Mouse (Mus musculus) left cerebral cortex, adult 2 months (tissue): ENCODE measurements around the gene Ttl. TPM values are rescaled to one million over a fixed set of nuclear protein-coding genes. Genes with fewer than 3 reads are reported as not detected.
A peak's percentile ranks its signal among the peaks of the same experiment; 100 is the strongest.

Experiments used
- DNase-seq, 2 experiments: peaks; one replicate each; pipeline ENCODE4 v3.0.0; 2021 to 2022; ENCODE audit warnings: low spot score in 2 of 2, mixed read lengths in 1 of 2; ENCODE audit errors: extremely low spot score in 1 of 2
- H3K27ac ChIP-seq: fragments of 200-600 bp; 2 replicates; pipeline ENCODE4 v1.8.1; 2022
- H3K4me3 ChIP-seq: fragments of 200-600 bp; 2 replicates; pipeline ENCODE4 v1.8.1; 2022
- CTCF ChIP-seq: fragments of 200-600 bp; IDR thresholded peaks from 2 replicates; pipeline ENCODE4 v1.8.1; 2022; ENCODE audit warnings: antibody characterized with exemption, mild to moderate bottlenecking, moderate library complexity
- intact Hi-C: fragments of 180-260 bp; cut with DNase I; formaldehyde crosslinking; loops from one replicate; pipeline ENCODE4 v1.15.1; 2025
- total RNA-seq, 2 experiments: library from RNA; stranded (reverse); gene quantifications; 2 replicates each; pipeline ENCODE4 v1.2.3; 2021

Gene Ttl
- total RNA-seq, 2 experiments from 2014 or later, result 64.0 to 70.2 TPM

DNA sequence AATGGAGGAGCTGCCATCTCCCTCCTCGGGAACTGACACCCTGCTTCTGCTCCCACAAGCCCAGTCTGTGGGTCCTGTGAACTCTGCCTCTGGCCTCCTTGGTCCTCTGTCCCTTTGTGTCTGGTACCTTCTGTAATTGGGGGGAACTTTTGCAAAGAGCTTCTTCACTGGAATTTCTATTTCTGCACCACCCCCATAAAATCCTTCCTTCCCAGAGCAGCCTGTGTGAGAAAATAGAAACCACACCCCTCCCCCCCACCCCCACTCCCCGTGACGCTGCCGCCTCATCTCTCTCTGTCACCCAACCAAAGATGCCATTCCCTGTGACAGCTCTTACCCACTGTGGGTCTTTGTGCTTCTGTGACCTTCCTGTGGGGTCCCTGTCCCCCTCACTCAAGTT lies 24.6 kb downstream of the Ttl start:
- DNase-seq, result no peak
- peak overlapping the region; percentile 86 for H3K27ac ChIP-seq
- intact Hi-C loops, result no loop called here
- H3K4me3 ChIP-seq, result no peak overlapping the region
- TF ChIP-seq CTCF, result no peak

DNA sequence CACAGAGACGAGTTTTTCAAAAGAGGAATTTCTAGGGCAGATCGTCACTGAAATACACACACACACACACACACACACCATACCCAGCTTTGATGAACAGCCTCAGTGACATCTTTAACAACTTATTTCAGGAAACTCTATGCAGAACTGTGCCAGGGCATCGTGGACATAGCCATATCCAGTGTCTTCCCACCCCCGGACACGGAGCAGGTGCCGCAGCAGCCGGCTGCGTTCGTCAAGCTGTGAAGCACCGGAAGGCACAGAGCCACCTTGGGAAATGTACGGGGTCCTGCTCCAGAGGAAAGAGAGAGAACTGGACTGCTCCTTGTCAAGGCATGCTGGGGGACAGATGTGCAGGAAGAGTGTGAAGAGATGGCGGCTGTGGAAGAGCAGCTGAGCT lies 27.1 kb downstream of the Ttl start:
- Histone ChIP-seq H3K4me3 (no peak overlapping the region), H3K27ac (peak overlapping the region; percentile 83)
- TF ChIP-seq CTCF, result no peak
- peak in 1 of 2 experiments; percentile 55 for DNase-seq
- intact Hi-C loops, result no loop called here

DNA sequence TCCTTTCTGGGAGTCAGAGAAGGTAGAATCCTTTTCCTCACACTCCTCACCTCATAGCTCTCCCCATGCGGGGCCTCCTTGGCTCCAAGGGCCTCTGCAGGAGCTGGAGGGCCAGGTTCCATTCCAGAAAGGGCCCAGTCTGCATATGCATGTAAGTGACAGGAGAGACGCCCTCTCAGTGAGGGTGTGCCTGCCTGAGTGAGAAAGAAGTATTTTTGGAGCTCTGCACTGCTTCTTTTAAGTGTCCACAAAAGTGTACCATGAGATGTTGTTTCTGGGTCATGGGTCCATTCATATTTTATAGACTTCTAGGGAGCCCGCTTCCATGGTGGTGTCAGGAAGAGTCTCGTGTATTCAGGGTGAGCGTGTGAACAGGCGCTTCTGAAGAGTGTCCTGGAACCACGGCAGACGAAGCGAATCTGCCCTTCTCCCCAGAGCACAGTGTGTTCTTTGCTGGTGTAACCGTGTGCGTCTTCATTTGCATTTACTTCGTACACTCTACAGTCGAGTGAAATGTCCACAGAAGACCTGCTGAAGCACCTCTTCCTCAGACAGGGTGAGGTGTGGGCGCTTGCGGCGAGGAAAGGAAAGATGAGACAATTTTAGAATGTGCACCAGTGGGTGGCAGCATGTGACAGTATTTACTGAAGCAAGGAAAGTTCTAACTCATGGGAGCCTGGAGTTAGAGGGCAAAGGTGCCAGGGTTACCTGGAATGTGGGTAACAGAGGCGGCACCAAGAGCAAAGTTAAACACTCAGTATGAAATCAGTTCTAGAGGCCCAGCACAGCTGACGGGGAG lies 28.4 kb downstream of the Ttl start:
- Histone ChIP-seq H3K27ac (peak overlapping the region; percentile 83), H3K4me3 (no peak overlapping the region)
- no peak for TF ChIP-seq CTCF
- peak in 1 of 2 experiments; percentile 39 for DNase-seq
- intact Hi-C loops, result no loop called here

DNA sequence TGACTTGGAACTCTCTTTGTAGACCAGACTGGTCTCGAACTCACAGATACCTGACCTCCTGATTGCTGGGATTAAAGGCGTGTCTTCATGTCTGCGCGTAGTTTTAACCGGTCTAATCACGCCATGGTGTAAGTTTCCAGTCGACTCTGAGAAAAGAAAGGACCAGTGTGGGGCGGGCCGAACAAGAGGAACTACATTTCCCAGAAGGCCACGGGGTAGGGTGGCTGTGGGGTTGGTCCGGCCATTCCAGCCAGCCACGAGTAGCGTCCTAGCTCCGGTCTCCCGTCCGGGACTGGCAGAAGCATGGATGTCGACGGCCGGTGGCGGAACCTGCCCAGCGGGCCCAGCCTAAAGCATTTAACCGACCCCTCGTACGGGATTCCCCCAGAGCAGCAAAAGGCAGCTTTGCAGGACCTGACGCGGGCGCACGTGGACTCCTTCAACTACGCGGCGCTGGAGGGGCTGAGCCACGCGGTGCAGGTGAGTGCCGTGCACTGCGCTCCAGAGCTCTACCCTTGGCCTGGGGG lies 35.1 kb downstream of the Ttl start, which contains the start of gene Polr1b:
TSS of gene Polr1b (plus strand) at position 212 of the 527 bp plus-strand sequence.
- peak within 1 kb of the TSS; percentile 87 for H3K4me3 ChIP-seq
- intact Hi-C loops, result loop anchor here (1.0 kb wide), 1 partner anchor 28 kb away; the partner anchor contains the start of gene Chchd5
- peak within 1 kb of the TSS; percentile 61; the same call in 1 of the 2 replicates for H3K27ac ChIP-seq
- TF ChIP-seq CTCF, result no peak
- peak; percentile 87 to 91 for DNase-seq

DNA sequence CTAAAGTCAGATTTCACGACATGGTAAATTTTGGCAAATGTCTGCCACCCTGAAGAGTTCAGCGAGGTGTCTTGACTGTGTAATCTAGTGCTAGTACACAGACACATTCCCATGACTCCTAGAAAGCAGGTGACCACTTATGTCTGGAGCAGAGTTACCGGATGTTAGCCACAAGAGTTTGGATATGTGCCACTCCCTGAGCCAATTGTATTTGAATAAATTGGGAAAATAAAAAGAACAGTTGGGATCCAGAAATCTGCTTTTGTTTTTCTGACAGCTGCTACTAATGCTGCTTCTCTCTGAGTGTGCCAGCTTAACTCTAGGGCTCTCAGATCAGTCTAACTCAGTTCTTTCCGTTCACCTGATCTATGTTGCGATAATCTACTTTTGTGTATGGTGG lies 47.2 kb downstream of the Ttl start:
- intact Hi-C loops, result no loop called here
- no peak overlapping the region for H3K4me3 ChIP-seq
- DNase-seq, result no peak
- TF ChIP-seq CTCF, result no peak
- no peak overlapping the region for H3K27ac ChIP-seq

DNA sequence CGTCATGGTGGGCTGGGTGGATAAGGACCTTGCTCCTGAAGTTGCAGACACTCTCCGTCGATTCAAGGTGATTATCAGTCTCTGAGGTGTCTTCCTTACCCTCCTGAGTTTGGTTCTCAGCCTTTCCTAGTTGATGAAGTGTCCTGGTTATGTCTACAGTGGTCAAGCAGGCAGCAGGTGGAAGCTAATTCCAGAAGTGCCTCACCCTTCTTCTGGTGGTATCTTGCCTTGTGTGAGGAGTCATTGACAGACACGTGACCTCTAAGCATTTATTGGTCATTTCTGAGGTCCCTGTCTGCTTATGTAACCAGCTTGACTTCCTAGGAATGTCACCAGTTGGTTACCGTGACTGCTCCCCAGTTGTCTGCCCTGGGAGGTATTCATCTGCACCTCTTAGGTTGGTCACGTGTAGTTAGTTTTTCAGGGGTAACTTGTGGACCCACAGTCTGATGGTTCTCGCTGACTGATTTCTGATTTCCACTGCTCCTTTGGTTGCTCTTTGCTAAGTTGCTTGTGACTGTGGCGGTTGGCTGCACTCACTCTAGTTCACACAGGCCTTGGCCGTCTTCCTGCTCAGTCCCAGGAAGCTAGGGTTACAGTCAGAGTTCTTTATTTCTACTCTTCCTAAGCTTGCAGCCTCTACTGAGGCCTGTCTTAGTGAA lies 50.1 kb downstream of the Ttl start:
- no peak for DNase-seq
- Histone ChIP-seq H3K27ac (no peak overlapping the region), H3K4me3 (no peak overlapping the region)
- no peak for TF ChIP-seq CTCF
- intact Hi-C loops, result no loop called here

DNA sequence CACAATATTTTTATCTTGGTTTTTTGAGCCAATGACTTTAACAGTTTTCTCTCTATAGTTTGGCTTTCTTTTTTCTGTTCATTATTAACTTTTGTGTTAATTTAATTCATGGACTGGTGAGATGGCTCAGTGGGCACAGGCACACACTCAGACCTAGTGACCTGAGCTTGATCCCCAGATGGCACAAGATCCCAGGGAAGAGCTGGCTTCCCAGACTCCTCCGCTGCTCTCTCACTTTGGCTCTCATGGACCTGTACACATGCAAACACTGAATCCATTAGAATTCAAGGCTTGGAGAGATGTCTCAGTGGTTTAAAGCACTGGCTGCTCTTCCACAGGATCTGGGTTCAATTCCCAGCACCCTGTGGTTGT lies 50.6 kb downstream of the Ttl start:
- intact Hi-C loops, result no loop called here
- Histone ChIP-seq H3K4me3 (no peak overlapping the region), H3K27ac (no peak overlapping the region)
- DNase-seq, result no peak
- TF ChIP-seq CTCF, result no peak

DNA sequence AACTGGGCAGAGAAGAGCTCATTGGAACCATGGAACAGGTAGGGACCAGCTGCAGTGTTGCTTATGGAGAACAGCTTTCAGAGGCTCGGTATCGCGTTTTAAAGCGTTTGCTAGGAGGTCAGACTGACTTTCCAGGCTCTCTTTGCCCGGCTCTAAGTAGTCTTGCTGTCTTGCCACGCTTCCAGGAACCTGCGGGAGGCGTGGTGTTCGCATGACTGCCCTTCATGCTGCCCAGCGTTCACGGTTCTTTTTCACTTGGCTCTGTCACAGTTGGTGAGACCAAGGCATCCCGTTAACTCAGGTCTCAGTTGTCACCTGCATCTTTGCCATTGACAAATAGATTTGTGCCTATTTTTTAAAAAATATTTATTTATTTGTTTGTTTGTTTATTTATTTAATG lies 52.3 kb downstream of the Ttl start:
- H3K27ac ChIP-seq, result no peak overlapping the region
- TF ChIP-seq CTCF, result no peak; the same call in 1 of the 2 replicates
- intact Hi-C loops, result no loop called here
- no peak for DNase-seq
- no peak overlapping the region for H3K4me3 ChIP-seq

DNA sequence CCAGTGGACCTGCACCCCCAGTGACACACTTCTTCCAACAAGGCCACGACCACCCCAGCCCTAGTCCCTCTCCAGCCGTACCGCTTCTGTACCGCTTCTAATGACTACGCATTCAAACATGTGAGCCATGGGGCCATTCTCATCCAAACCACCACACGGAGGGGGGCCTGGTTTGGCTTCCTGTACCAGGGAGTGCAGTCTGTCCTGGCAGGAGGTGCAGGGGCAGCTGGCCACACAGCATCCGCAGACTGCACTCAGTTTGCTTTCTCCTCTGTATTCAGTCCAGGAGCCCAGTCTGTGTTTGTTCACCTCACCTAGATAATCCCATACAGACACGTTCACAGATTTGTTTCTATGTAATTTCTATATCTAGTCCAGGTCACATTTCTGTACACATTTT lies 56.2 kb downstream of the Ttl start:
- no peak for DNase-seq
- no peak overlapping the region for H3K4me3 ChIP-seq
- intact Hi-C loops, result no loop called here
- TF ChIP-seq CTCF, result no peak
- H3K27ac ChIP-seq, result no peak overlapping the region

DNA sequence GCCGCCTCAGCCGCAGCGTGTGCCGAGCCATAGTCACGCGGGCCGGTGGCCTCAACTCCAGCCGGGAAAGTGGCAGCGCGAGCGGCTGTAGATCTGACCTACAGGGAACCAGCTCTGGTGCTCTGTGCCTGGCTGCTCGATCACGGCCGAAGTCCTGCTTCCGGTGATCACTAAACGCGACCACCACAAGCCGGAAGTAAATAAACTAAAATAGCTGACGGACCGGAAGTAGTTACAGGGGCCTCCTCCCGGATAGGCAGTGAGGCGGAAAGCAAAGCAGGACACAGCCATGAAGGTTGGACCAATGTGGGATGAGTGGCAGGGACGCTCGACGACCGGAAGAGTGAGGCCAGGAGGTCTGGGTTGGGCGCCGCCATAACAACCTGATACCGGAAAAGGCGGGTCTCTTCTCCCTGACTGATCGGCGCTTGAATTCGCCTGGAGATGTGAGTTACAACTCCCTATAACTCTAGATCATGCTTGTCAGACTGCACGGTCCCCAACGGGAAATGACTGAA lies 63.7 kb downstream of the Ttl start, which contains the start of gene Chchd5:
TSS of gene Chchd5 (plus strand) at position 289 of the 518 bp plus-strand sequence.
- H3K27ac ChIP-seq, result peak within 1 kb of the TSS; percentile 95
- intact Hi-C loops, result loop anchor here (1.0 to 2.0 kb wide), 2 partner anchors 29 to 69 kb away; partner anchors contain the start of genes Polr1b and Slc20a1
- no peak; the same call in 1 of the 2 replicates for TF ChIP-seq CTCF
- H3K4me3 ChIP-seq, result peak within 1 kb of the TSS; percentile 63
- DNase-seq, result peak; percentile 83 to 93

DNA sequence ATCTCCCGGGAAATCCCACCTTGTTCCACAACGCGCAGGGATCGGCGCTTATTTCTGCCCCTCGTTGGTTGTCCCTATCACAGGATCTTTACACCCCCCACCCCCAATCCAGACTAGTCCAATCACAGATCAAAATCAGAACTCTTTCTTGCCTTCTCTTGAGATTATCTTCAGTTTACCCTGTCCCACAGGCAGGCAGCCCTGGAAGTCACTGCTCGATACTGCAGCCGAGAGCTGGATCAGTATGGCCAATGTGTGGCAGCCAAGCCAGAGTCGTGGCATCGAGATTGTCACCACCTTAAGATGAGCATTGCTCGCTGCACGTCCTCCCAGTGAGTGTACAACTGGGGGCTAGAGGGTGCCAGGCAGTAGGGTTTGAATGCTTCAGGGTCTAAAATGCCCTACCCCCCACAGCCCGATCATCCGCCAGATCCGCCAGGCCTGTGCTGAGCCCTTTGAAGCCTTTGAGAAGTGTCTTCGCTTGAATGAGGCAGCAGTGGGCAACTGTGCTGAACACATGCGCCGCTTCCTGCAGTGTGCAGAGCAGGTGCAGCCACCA lies 64.3 kb downstream of the Ttl start:
- intact Hi-C loops, result loop anchor here (1.0 to 2.0 kb wide), 2 partner anchors 30 to 69 kb away; partner anchors contain the start of genes Polr1b and Slc20a1
- Histone ChIP-seq H3K27ac (peak overlapping the region; percentile 84), H3K4me3 (peak overlapping the region; percentile 63)
- DNase-seq, result peak in 1 of 2 experiments; percentile 25
- TF ChIP-seq CTCF, result no peak
